ENCODE assay signal across 27 mouse cellular contexts in the genomic region with DNA sequence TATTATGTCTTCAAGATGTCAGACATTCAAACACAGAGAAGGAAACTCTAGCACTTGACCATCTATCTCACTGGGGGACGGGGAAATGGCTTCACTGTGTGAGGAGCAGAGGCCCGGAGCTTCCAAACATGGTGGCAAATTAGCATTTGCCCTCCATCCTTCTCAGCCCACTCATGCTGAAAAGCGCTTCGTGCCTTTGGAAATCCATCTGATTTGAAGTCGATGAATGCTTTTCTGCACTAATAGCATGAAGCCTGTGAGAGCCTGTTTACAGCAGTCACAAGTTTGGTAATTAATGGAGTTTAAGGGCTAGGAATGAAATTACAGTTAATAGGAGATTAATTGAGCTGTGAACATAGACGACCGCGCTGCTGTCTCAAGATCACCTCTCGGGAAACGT.
DNase-seq lines count a peak whose midpoint lies in the region; ATAC-seq and TF ChIP-seq lines count a peak whose summit lies in the region.
"Had no signal": no experiment of that assay in that cellular context is flagged by ENCODE, and none has a peak within 500 bp of the region (broad histone marks: within the 10 kb centered on the region; RNA-seq: fewer than 3 reads in every experiment).

No protein-coding gene starts in this region.

- peak; percentile 31 for DNase-seq in forebrain, embryonic 14.5 days (ENCODE audit: low spot score)
- no peak for DNase-seq in forebrain, embryonic 10.5 days (ENCODE audit: extremely low spot score, low spot score)
- DNase-seq in brain, embryonic 14.5 days (ENCODE audit: low read depth) = peak; percentile 55
- DNase-seq in retina, embryonic 14.5 days (ENCODE audit: low spot score) = peak; percentile 37
- DNase-seq in heart, postnatal 4 days = no peak
- DNase-seq: adrenal gland, adult 8-10 months; adrenal gland, postnatal 14 days; adrenal gland, postnatal 36 days; B cell, adult 2 months; cerebellum, adult 11 months; cerebellum, adult 18-20 months; cerebellum, adult 8-10 months; cerebellum, adult 9-11 months; cerebellum, postnatal 14 days; cerebellum, postnatal 36 days; embryo, embryonic 11 days had no signal

- H3K4me1 ChIP-seq in forebrain, embryonic 14.5 days (ENCODE audit: control insufficient read depth, insufficient read depth, low read length) = no peaks in the 10 kb centered on the region
- peaks cover 9% of the 10 kb centered on the region for H3K4me1 ChIP-seq in forebrain, embryonic 10.5 days
- H3K4me1 ChIP-seq in heart, embryonic 11.5 days (ENCODE audit: control insufficient read depth, insufficient read depth, low read length) = no peaks in the 10 kb centered on the region
- H3K4me1 ChIP-seq: embryonic facial prominence, embryonic 13.5 days; embryonic facial prominence, embryonic 15.5 days had no signal

- no peak overlapping the region for H3K4me2 ChIP-seq in forebrain, embryonic 14.5 days (ENCODE audit: low read length)
- no peak overlapping the region for H3K4me2 ChIP-seq in heart, embryonic 11.5 days
- H3K4me2 ChIP-seq: embryonic facial prominence, embryonic 13.5 days; embryonic facial prominence, embryonic 15.5 days; forebrain, embryonic 13.5 days had no signal

- H3K27me3 ChIP-seq in forebrain, embryonic 14.5 days (replicated peaks; ENCODE audit: control insufficient read depth, insufficient read depth, low read length) = no peaks in the 10 kb centered on the region
- no peaks in the 10 kb centered on the region for H3K27me3 ChIP-seq in forebrain, embryonic 10.5 days (ENCODE audit: poor library complexity, severe bottlenecking)
- H3K27me3 ChIP-seq in heart, embryonic 11.5 days (ENCODE audit: control insufficient read depth, insufficient read depth, low read length) = no peaks in the 10 kb centered on the region
- H3K27me3 ChIP-seq: CH12.LX; embryonic facial prominence, embryonic 13.5 days; embryonic facial prominence, embryonic 15.5 days; forebrain, embryonic 13.5 days had no signal

- no peak overlapping the region for H3K27ac ChIP-seq in forebrain, embryonic 14.5 days (ENCODE audit: low read depth, low read length)
- no peak overlapping the region for H3K27ac ChIP-seq in forebrain, embryonic 10.5 days
- no peak overlapping the region for H3K27ac ChIP-seq in heart, embryonic 11.5 days (ENCODE audit: low read depth, low read length)
- H3K27ac ChIP-seq: embryonic facial prominence, embryonic 13.5 days; embryonic facial prominence, embryonic 15.5 days; forebrain, embryonic 13.5 days had no signal

- H3K9ac ChIP-seq in forebrain, embryonic 14.5 days (ENCODE audit: low read length) = no peak overlapping the region
- H3K9ac ChIP-seq in heart, embryonic 11.5 days (ENCODE audit: low read depth, low read length) = no peak overlapping the region
- H3K9ac ChIP-seq: embryonic facial prominence, embryonic 13.5 days; embryonic facial prominence, embryonic 15.5 days; forebrain, embryonic 13.5 days had no signal

- no peaks in the 10 kb centered on the region for H3K36me3 ChIP-seq in forebrain, embryonic 14.5 days (ENCODE audit: control insufficient read depth, insufficient read depth, low read length)
- H3K36me3 ChIP-seq in forebrain, embryonic 10.5 days (replicated peaks) = no peaks in the 10 kb centered on the region
- no peaks in the 10 kb centered on the region for H3K36me3 ChIP-seq in heart, embryonic 11.5 days (ENCODE audit: control insufficient read depth, insufficient read depth, low read length)
- H3K36me3 ChIP-seq: embryonic facial prominence, embryonic 13.5 days; embryonic facial prominence, embryonic 15.5 days; G1E had no signal

- H3K9me3 ChIP-seq in forebrain, embryonic 14.5 days (replicated peaks; ENCODE audit: control insufficient read depth, low read length) = no peaks in the 10 kb centered on the region
- no peaks in the 10 kb centered on the region for H3K9me3 ChIP-seq in forebrain, embryonic 10.5 days
- H3K9me3 ChIP-seq in heart, embryonic 11.5 days (replicated peaks; ENCODE audit: control insufficient read depth, low read length) = no peaks in the 10 kb centered on the region
- H3K9me3 ChIP-seq: embryonic facial prominence, embryonic 13.5 days; embryonic facial prominence, embryonic 15.5 days; forebrain, embryonic 13.5 days; G1E had no signal

- WGBS in forebrain, embryonic 14.5 days = 25% methylated on average over 10 of the region's 10 CpGs
- WGBS in forebrain, embryonic 10.5 days = 81% methylated on average over 10 of the region's 10 CpGs
- 83% methylated on average over 10 of the region's 10 CpGs for WGBS in heart, embryonic 11.5 days (ENCODE audit: insufficient replicate concordance)

- no peak for TF ChIP-seq CTCF in brain, embryonic 14.5 days (IDR thresholded peaks at IDR 0.05; ENCODE audit: borderline replicate concordance, extremely low read depth, insufficient read depth, insufficient read length)

- no peak for ATAC-seq in forebrain, embryonic 14.5 days
- no peak for ATAC-seq in heart, embryonic 11.5 days (replicated peaks; ENCODE audit: insufficient number of reproducible peaks, low FRiP score, low TSS enrichment)
- ATAC-seq: activated CD4-positive, CD25-positive, alpha-beta regulatory T cell, adult 4 months; CD4-positive, CD25-positive, alpha-beta regulatory T cell, adult 4 months; forebrain, embryonic 13.5 days; forebrain, embryonic 16.5 days; Patski had no signal

- no peak overlapping the region for H3K4me3 ChIP-seq in forebrain, embryonic 14.5 days (ENCODE audit: low read depth, low read length)
- H3K4me3 ChIP-seq in forebrain, embryonic 10.5 days = no peak overlapping the region
- no peak overlapping the region for H3K4me3 ChIP-seq in heart, embryonic 11.5 days (ENCODE audit: low read depth, low read length)
- H3K4me3 ChIP-seq: embryonic facial prominence, embryonic 13.5 days; embryonic facial prominence, embryonic 15.5 days; erythroblast, embryonic 14.5 days; forebrain, embryonic 13.5 days had no signal

- TF ChIP-seq POLR2A in brain, embryonic 14.5 days (IDR thresholded peaks at IDR 0.05; ENCODE audit: borderline replicate concordance, extremely low read depth, insufficient read depth, insufficient read length, poor library complexity, severe bottlenecking) = no peak

Comparison
In these comparisons a context has a peak if more than half of its experiments do, and no peak if none do; other contexts are left out.
1. DNase-seq: peak in forebrain, embryonic 14.5 days (single experiment), brain, embryonic 14.5 days (single experiment) and retina, embryonic 14.5 days (single experiment); none in forebrain, embryonic 10.5 days (single experiment) and heart, postnatal 4 days (single experiment).